Mouse (Mus musculus) heart, adult 2 months (tissue): ENCODE results near the gene Plxdc1.

Experiments
- CTCF ChIP-seq: fragments of 200-600 bp; IDR thresholded peaks from 2 replicates; pipeline ENCODE4 v1.8.1; 2022; ENCODE audit warnings: antibody characterized with exemption, mild to moderate bottlenecking, moderate library complexity
- POLR2A ChIP-seq: fragments of 200-500 bp; IDR thresholded peaks from 2 replicates; pipeline ENCODE4 v1.6.1; 2011; ENCODE audit warnings: mild to moderate bottlenecking, low read depth, low read length, control low read depth; ENCODE audit not compliant: insufficient read depth

GRCm38 (mm10) chr11:97885296-97885915 lies 100.8 kb downstream of the Plxdc1 start:
- TF ChIP-seq CTCF (no peak), POLR2A (no peak)
